ENCODE assay signal across 10 mouse cellular contexts in the genomic region with DNA sequence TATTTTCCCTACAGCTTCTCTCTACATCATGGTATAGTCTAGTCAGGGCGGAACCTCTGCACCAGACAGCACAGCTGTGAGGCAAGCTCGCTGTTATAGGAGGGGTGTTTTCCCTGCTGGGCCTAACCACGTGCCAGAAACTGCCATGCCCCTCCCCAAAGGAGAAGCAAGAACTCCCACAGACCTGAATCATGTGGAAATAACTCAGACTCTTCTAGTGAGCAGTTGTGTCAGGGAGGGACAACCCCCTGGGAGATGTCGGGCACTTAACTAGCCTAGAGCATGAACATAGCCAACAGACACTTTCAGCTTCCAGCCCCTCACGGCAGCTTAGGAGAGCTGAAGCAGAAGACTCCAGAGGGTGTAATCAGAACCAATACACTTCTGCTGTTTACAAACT. TPM values are rescaled to one million over a fixed set of nuclear protein-coding genes. Genes with fewer than 3 reads are reported as not detected.
DNase-seq lines count a peak whose midpoint lies in the region; ATAC-seq lines count a peak whose summit lies in the region.
"Had no signal": no experiment of that assay in that cellular context is flagged by ENCODE, and none has a peak within 500 bp of the region (broad histone marks: within the 10 kb centered on the region; RNA-seq: fewer than 3 reads in every experiment).

No protein-coding gene starts in this region.

- H3K4me3 ChIP-seq in limb, embryonic 11.5 days (ENCODE audit: low read depth, low read length) = no peak overlapping the region
- H3K4me3 ChIP-seq in limb, embryonic 10.5 days = no peak overlapping the region
- no peak overlapping the region for H3K4me3 ChIP-seq in embryonic facial prominence, embryonic 14.5 days (ENCODE audit: low read depth, low read length)
- no peak overlapping the region for H3K4me3 ChIP-seq in hindbrain, embryonic 15.5 days

- H3K9ac ChIP-seq in limb, embryonic 11.5 days (ENCODE audit: low read length) = no peak overlapping the region
- no peak overlapping the region for H3K9ac ChIP-seq in embryonic facial prominence, embryonic 14.5 days (ENCODE audit: low read depth, low read length)
- H3K9ac ChIP-seq in hindbrain, embryonic 15.5 days = no peak overlapping the region

- no peak overlapping the region for H3K4me2 ChIP-seq in limb, embryonic 11.5 days (ENCODE audit: low read depth, severe bottlenecking)
- no peak overlapping the region for H3K4me2 ChIP-seq in embryonic facial prominence, embryonic 14.5 days (ENCODE audit: low read depth, low read length)
- H3K4me2 ChIP-seq in hindbrain, embryonic 15.5 days = no peak overlapping the region

- no peaks in the 10 kb centered on the region for H3K9me3 ChIP-seq in limb, embryonic 11.5 days (ENCODE audit: control insufficient read depth, low read length)
- no peaks in the 10 kb centered on the region for H3K9me3 ChIP-seq in limb, embryonic 10.5 days (replicated peaks)
- no peaks in the 10 kb centered on the region for H3K9me3 ChIP-seq in embryonic facial prominence, embryonic 14.5 days (ENCODE audit: control insufficient read depth, low read length)
- no peaks in the 10 kb centered on the region for H3K9me3 ChIP-seq in hindbrain, embryonic 15.5 days

- peaks cover 2% of the 10 kb centered on the region; the same call in 1 of the 2 replicates for H3K4me1 ChIP-seq in limb, embryonic 11.5 days (ENCODE audit: control insufficient read depth, insufficient read depth, low read length)
- peaks cover 18% of the 10 kb centered on the region for H3K4me1 ChIP-seq in limb, embryonic 10.5 days
- H3K4me1 ChIP-seq in embryonic facial prominence, embryonic 14.5 days (ENCODE audit: control insufficient read depth, insufficient read depth, low read length) = peaks cover 16% of the 10 kb centered on the region; the same call in 1 of the 2 replicates
- H3K4me1 ChIP-seq in hindbrain, embryonic 15.5 days (replicated peaks) = peaks cover 26% of the 10 kb centered on the region

- no peaks in the 10 kb centered on the region for H3K27me3 ChIP-seq in limb, embryonic 11.5 days (ENCODE audit: control insufficient read depth, insufficient read depth, low read length)
- H3K27me3 ChIP-seq in limb, embryonic 10.5 days (ENCODE audit: low read depth, poor library complexity, severe bottlenecking) = peaks cover 21% of the 10 kb centered on the region
- H3K27me3 ChIP-seq in embryonic facial prominence, embryonic 14.5 days (replicated peaks; ENCODE audit: control insufficient read depth, insufficient read depth, low read length) = peaks cover 5% of the 10 kb centered on the region; the same call in 1 of the 2 replicates
- H3K27me3 ChIP-seq in hindbrain, embryonic 15.5 days = no peaks in the 10 kb centered on the region

- H3K27ac ChIP-seq in limb, embryonic 11.5 days (replicated peaks; ENCODE audit: low read depth, low read length) = no peak overlapping the region
- H3K27ac ChIP-seq in limb, embryonic 10.5 days = no peak overlapping the region
- 0 out of 2 replicates have a peak overlapping the region, but pooled peaks have one; percentile 45 for H3K27ac ChIP-seq in embryonic facial prominence, embryonic 14.5 days (replicated peaks; ENCODE audit: low read depth, low read length)
- H3K27ac ChIP-seq in hindbrain, embryonic 15.5 days (replicated peaks) = no peak overlapping the region

- peak; percentile 28; the same call in 1 of the 2 replicates for ATAC-seq in limb, embryonic 11.5 days (ENCODE audit: insufficient number of reproducible peaks, low FRiP score, low TSS enrichment, low read depth)
- peak; percentile 85 for ATAC-seq in embryonic facial prominence, embryonic 14.5 days (ENCODE audit: low read depth)
- ATAC-seq in hindbrain, embryonic 15.5 days (ENCODE audit: low FRiP score, low read depth) = 0 out of 2 replicates have a peak, but pooled peaks have one; percentile 18

- DNase-seq in limb, embryonic 11.5 days (ENCODE audit: low spot score) = no peak
- no peak for DNase-seq in limb, embryonic 10.5 days (ENCODE audit: low spot score)
- DNase-seq in embryonic facial prominence, embryonic 14.5 days (ENCODE audit: low spot score) = peak; percentile 78
- DNase-seq in retina, postnatal 1 day = peak; percentile 40
- no peak for DNase-seq in B cell, adult 2 months
- DNase-seq in neural tube, embryonic 10.5 days (ENCODE audit: extremely low spot score, low spot score) = no peak
- no peak for DNase-seq in frontal cortex, adult 2 months (ENCODE audit: extremely low spot score in 1 of 2, low spot score in 1 of 2)
- DNase-seq: layer of hippocampus, postnatal 36 days; right cerebral cortex, postnatal 14 days had no signal

- WGBS in limb, embryonic 11.5 days = 22% methylated on average over 5 of the region's 5 CpGs
- 44% methylated on average over 5 of the region's 5 CpGs for WGBS in limb, embryonic 10.5 days
- WGBS in embryonic facial prominence, embryonic 14.5 days = 17% methylated on average over 5 of the region's 5 CpGs
- WGBS in hindbrain, embryonic 15.5 days = 35% methylated on average over 5 of the region's 5 CpGs

- no peaks in the 10 kb centered on the region for H3K36me3 ChIP-seq in limb, embryonic 11.5 days (ENCODE audit: control insufficient read depth, insufficient read depth, low read length)
- H3K36me3 ChIP-seq in limb, embryonic 10.5 days = no peaks in the 10 kb centered on the region
- no peaks in the 10 kb centered on the region for H3K36me3 ChIP-seq in embryonic facial prominence, embryonic 14.5 days (ENCODE audit: control insufficient read depth, insufficient read depth, low read length)
- H3K36me3 ChIP-seq in hindbrain, embryonic 15.5 days = no peaks in the 10 kb centered on the region

RNA-seq across cellular contexts. Expression of a gene that starts 13.1 kb away (rescaled TPM):
- polyA plus RNA-seq in limb, embryonic 11.5 days (2014; fragmentation: Nextera tagmentation; extraction: Ambion mirVana) = 36.9 and 40.0 TPM in 2 replicates
- polyA plus RNA-seq in limb, embryonic 10.5 days (2016; fragmentation: Nextera tagmentation; extraction: Ambion mirVana) = 24.9 and 32.1 TPM in 2 replicates
- 48.4 and 49.1 TPM in 2 replicates for polyA plus RNA-seq in embryonic facial prominence, embryonic 14.5 days (2014; fragmentation: Nextera tagmentation; extraction: Ambion mirVana)
- polyA plus RNA-seq in hindbrain, embryonic 15.5 days (2015; fragmentation: Nextera tagmentation; extraction: Ambion mirVana) = 8.1 and 8.4 TPM in 2 replicates
- 13.7 and 15.1 TPM in 2 replicates for polyA plus RNA-seq in frontal cortex, adult 2 months (2012; rRNA removed)

Comparison
In these comparisons a context has a peak if more than half of its experiments do, and no peak if none do; other contexts are left out.
1. ATAC-seq: peak in every context shown above with its lines; median percentile 85 in embryonic facial prominence, embryonic 14.5 days; 28 in limb, embryonic 11.5 days; 18 in hindbrain, embryonic 15.5 days.
2. DNase-seq: peak in embryonic facial prominence, embryonic 14.5 days (single experiment) and retina, postnatal 1 day (single experiment); none in limb, embryonic 11.5 days (single experiment), limb, embryonic 10.5 days (single experiment), B cell, adult 2 months (0 of 2), neural tube, embryonic 10.5 days (single experiment) and frontal cortex, adult 2 months (0 of 2).